Mouse (Mus musculus) kidney, adult 2 months (tissue): ENCODE measurements around the gene Fhit.

Experiments
- CTCF ChIP-seq: fragments of 200-500 bp; conservative IDR thresholded peaks from 2 replicates; pipeline ENCODE4 v1.5.1; 2011; ENCODE audit warnings: low read depth, mild to moderate bottlenecking, control low read depth, low read length, moderate library complexity, mixed read lengths; ENCODE audit not compliant: insufficient read depth, insufficient read length
- POLR2A ChIP-seq: fragments of 200-500 bp; IDR thresholded peaks from one replicate; pipeline ENCODE4 v1.6.1; 2011; ENCODE audit warnings: low read depth, low read length, control low read depth

- TF ChIP-seq CTCF: no peak
- no peak for TF ChIP-seq POLR2A
Measured at GRCm38 (mm10) chr14:10795498-10796075, 366.2 kb downstream of the Fhit start.
